Mouse (Mus musculus) ES-Bruce4 (cell line): Measurements from ENCODE around the gene Catsper3.

Experiments used
- CTCF ChIP-seq: IDR thresholded peaks from one replicate; pipeline ENCODE4 v1.8.1; 2011; ENCODE audit warnings: low read depth, low read length
- EP300 ChIP-seq: IDR thresholded peaks from 2 replicates; pipeline ENCODE4 v1.6.1; 2011; ENCODE audit warnings: low read depth, low read length; ENCODE audit not compliant: insufficient read depth

- TF ChIP-seq CTCF, result no peak
- TF ChIP-seq EP300, result no peak
Observed at GRCm38 (mm10) chr13:55825245-55825681, 40.9 kb downstream of the Catsper3 start.
